Mouse (Mus musculus): Measurements from ENCODE around the gene Trpv4. TPM values are rescaled to one million over a fixed set of nuclear protein-coding genes. Genes with fewer than 3 reads are reported as not detected.

Gene Trpv4
- polyA plus RNA-seq, 1 experiment, result 4.2 TPM

DNA sequence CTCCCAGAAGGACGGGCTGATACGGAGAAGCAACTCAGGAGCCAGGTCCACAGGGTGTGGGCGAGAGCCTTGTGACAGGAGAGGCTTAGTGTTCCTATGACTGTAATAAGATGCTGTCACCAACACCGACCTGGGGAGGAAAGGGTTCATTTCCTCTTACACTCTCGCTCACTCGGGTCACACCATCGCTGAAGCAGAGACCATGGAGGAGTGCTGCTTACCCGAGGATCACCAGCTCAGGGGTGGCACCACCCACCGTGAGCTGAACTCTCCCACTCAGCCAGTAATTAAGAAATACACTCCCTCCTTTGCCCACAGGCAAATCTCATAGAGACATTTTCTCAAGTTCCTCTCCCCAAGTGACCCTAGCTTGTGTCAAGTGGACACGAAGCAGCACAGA, 69.8 kb downstream of the Trpv4 start:
- Histone ChIP-seq H3K27ac (ENCODE audit: insufficient read depth, low read length) (no peak overlapping the region), H3K4me3 (ENCODE audit: extremely low read depth, insufficient read depth, insufficient read length) (no peak overlapping the region), H3K36me3 (ENCODE audit: control insufficient read depth, insufficient read depth, low read length) (no peaks in the 10 kb centered on the region), H3K27me3 (ENCODE audit: control insufficient read depth, insufficient read depth, low read length) (no peaks in the 10 kb centered on the region), H3K4me1 (ENCODE audit: control insufficient read depth, insufficient read depth, insufficient read length) (peaks cover 28% of the 10 kb centered on the region; the same call in 1 of the 2 replicates)
- 37% methylated on average over 10 of the region's 10 CpGs for WGBS
- TF ChIP-seq CTCF (IDR thresholded peaks at IDR 0.05; ENCODE audit: extremely low read depth, insufficient read depth, insufficient read length, insufficient replicate concordance) (no peak), POLR2A (IDR thresholded peaks at IDR 0.05; ENCODE audit: low read depth, low read length) (no peak)
- no peak for DNase-seq (ENCODE audit: low read depth in 1 of 2, low spot score in 2 of 2)

DNA sequence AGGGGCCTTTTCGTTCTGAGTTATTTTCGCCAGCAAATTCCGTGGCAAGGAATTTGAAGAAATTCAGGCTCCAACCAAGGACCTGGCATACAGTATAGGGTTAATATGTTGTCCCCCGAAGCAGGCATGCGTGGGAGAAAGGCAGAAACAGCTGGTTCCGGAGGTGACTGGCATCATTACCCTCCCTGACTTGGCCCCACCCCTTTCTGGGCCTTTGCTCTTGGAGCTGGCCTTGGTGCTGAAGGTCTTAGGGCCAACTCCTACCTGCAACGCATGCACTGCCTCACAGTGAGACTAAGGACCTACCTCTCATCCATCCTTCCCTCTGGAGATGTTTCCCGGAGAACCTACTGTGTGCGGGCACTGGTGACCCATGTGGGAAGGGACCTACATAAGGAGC, 70.3 kb downstream of the Trpv4 start:
- peak; percentile 67 to 86 for DNase-seq (ENCODE audit: low read depth in 1 of 2, low spot score in 2 of 2)
- Histone ChIP-seq H3K4me1 (ENCODE audit: control insufficient read depth, insufficient read depth, insufficient read length) (peaks cover 25% of the 10 kb centered on the region; the same call in 1 of the 2 replicates), H3K27me3 (ENCODE audit: control insufficient read depth, insufficient read depth, low read length) (no peaks in the 10 kb centered on the region), H3K36me3 (ENCODE audit: control insufficient read depth, insufficient read depth, low read length) (no peaks in the 10 kb centered on the region), H3K4me3 (ENCODE audit: extremely low read depth, insufficient read depth, insufficient read length) (no peak overlapping the region), H3K27ac (ENCODE audit: insufficient read depth, low read length) (no peak overlapping the region)
- TF ChIP-seq CTCF (IDR thresholded peaks at IDR 0.05; ENCODE audit: extremely low read depth, insufficient read depth, insufficient read length, insufficient replicate concordance) (no peak), POLR2A (IDR thresholded peaks at IDR 0.05; ENCODE audit: low read depth, low read length) (no peak)
- WGBS, result 35% methylated on average over 9 of the region's 9 CpGs

GRCm38 (mm10) chr5:114585682-114586081, 72.5 kb downstream of the Trpv4 start:
- Histone ChIP-seq H3K27ac (ENCODE audit: insufficient read depth, low read length) (no peak overlapping the region), H3K4me3 (ENCODE audit: extremely low read depth, insufficient read depth, insufficient read length) (no peak overlapping the region), H3K27me3 (ENCODE audit: control insufficient read depth, insufficient read depth, low read length) (no peaks in the 10 kb centered on the region), H3K4me1 (ENCODE audit: control insufficient read depth, insufficient read depth, insufficient read length) (peaks cover 15% of the 10 kb centered on the region; the same call in 1 of the 2 replicates), H3K36me3 (ENCODE audit: control insufficient read depth, insufficient read depth, low read length) (no peaks in the 10 kb centered on the region)
- WGBS, result 72% methylated on average over 5 of the region's 5 CpGs
- TF ChIP-seq CTCF (IDR thresholded peaks at IDR 0.05; ENCODE audit: extremely low read depth, insufficient read depth, insufficient read length, insufficient replicate concordance) (no peak), POLR2A (IDR thresholded peaks at IDR 0.05; ENCODE audit: low read depth, low read length) (no peak)
- DNase-seq (ENCODE audit: low read depth in 1 of 2, low spot score in 2 of 2), result no peak

- no peak overlapping the region for H3K27ac ChIP-seq (ENCODE audit: insufficient read depth, low read length)
- no peak for TF ChIP-seq CTCF (IDR thresholded peaks at IDR 0.05; ENCODE audit: extremely low read depth, insufficient read depth, insufficient read length, insufficient replicate concordance)
- no peak for TF ChIP-seq POLR2A (IDR thresholded peaks at IDR 0.05; ENCODE audit: low read depth, low read length)
- no peaks in the 10 kb centered on the region for H3K27me3 ChIP-seq (ENCODE audit: control insufficient read depth, insufficient read depth, low read length)
- DNase-seq (ENCODE audit: low read depth in 1 of 2, low spot score in 2 of 2), result no peak
- no peaks in the 10 kb centered on the region for H3K36me3 ChIP-seq (ENCODE audit: control insufficient read depth, insufficient read depth, low read length)
- H3K4me1 ChIP-seq (ENCODE audit: control insufficient read depth, insufficient read depth, insufficient read length), result peaks cover 11% of the 10 kb centered on the region; the same call in 1 of the 2 replicates
- H3K4me3 ChIP-seq (ENCODE audit: extremely low read depth, insufficient read depth, insufficient read length), result no peak overlapping the region
- WGBS, result 82% methylated on average over 14 of the region's 14 CpGs
These were observed 73.7 kb downstream of the Trpv4 start for GRCm38 (mm10) chr5:114584293-114585104.

- H3K27ac ChIP-seq (ENCODE audit: insufficient read depth, low read length), result no peak overlapping the region
- H3K27me3 ChIP-seq (ENCODE audit: control insufficient read depth, insufficient read depth, low read length), result no peaks in the 10 kb centered on the region
- H3K36me3 ChIP-seq (ENCODE audit: control insufficient read depth, insufficient read depth, low read length), result no peaks in the 10 kb centered on the region
- WGBS, result 80% methylated on average over 12 of the region's 12 CpGs
- TF ChIP-seq CTCF (IDR thresholded peaks at IDR 0.05; ENCODE audit: extremely low read depth, insufficient read depth, insufficient read length, insufficient replicate concordance) (no peak), POLR2A (IDR thresholded peaks at IDR 0.05; ENCODE audit: low read depth, low read length) (no peak)
- H3K4me3 ChIP-seq (ENCODE audit: extremely low read depth, insufficient read depth, insufficient read length), result no peak overlapping the region
- DNase-seq (ENCODE audit: low read depth in 1 of 2, low spot score in 2 of 2), result no peak
- H3K4me1 ChIP-seq (ENCODE audit: control insufficient read depth, insufficient read depth, insufficient read length), result peaks cover 9% of the 10 kb centered on the region; the same call in 1 of the 2 replicates
These were observed 74.6 kb downstream of the Trpv4 start for GRCm38 (mm10) chr5:114583490-114584175.

GRCm38 (mm10) chr5:114583046-114583445, 75.2 kb downstream of the Trpv4 start:
- no peaks in the 10 kb centered on the region for H3K36me3 ChIP-seq (ENCODE audit: control insufficient read depth, insufficient read depth, low read length)
- no peak for DNase-seq (ENCODE audit: low read depth in 1 of 2, low spot score in 2 of 2)
- TF ChIP-seq CTCF (IDR thresholded peaks at IDR 0.05; ENCODE audit: extremely low read depth, insufficient read depth, insufficient read length, insufficient replicate concordance) (no peak), POLR2A (IDR thresholded peaks at IDR 0.05; ENCODE audit: low read depth, low read length) (no peak)
- no peaks in the 10 kb centered on the region for H3K27me3 ChIP-seq (ENCODE audit: control insufficient read depth, insufficient read depth, low read length)
- peaks cover 5% of the 10 kb centered on the region; the same call in 1 of the 2 replicates for H3K4me1 ChIP-seq (ENCODE audit: control insufficient read depth, insufficient read depth, insufficient read length)
- H3K27ac ChIP-seq (ENCODE audit: insufficient read depth, low read length), result no peak overlapping the region
- H3K4me3 ChIP-seq (ENCODE audit: extremely low read depth, insufficient read depth, insufficient read length), result no peak overlapping the region
- 91% methylated on average over 3 of the region's 3 CpGs for WGBS

Data from spleen, adult 2 months (tissue).